Mouse (Mus musculus): ENCODE measurements around the gene Gm20518. TPM values are rescaled to one million over a fixed set of nuclear protein-coding genes. Genes with fewer than 3 reads are reported as not detected.

The Gm20518 gene
- total RNA-seq, 2 experiments from 2014 or later = 0.16 TPM; not detected in 1

DNA sequence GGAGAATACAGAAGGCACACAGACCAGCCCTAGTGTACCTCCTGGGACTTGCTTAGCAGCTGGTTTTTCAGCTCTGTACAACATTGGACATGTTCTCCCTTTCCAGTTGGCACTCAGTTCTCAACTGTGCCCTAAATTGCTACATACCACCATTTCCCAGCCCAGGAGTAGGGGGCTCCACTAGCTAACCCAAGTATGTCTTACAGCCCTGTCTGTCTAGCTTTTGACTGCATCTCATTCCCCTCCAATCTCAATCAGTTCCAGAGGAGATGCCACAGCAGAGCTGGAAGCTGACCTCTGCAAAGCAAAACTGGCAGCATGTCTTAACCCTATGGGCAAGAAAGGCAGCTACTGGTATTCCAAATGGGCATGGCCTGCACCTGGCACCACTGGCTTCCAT, 4.6 kb upstream of the Gm20518 start:
- DNase-seq = no peak

DNA sequence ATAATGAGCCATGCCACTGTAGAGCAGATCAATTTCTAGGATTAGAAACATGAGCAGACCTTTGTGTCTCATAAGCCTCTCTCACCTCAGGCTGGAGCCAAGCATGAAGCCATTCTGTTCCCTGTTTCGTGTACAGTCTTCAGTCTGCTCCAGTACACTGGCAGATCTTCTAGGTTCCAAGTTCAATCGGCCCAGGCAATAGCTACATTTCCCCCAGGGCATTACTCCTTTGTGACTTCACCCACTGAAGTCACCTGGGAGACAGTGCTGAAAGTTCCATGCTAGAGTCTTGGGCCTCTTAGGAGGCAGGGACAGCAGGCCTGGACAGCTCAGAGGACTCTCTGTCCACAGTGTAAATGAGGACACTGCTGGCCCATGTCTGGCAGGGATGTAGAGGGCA, 2.5 kb upstream of the Gm20518 start, which contains the start of gene Tssk1:
Gene Tssk1, plus strand, starts transcription at position 301 of the 400 bp plus-strand sequence.
- no peak for DNase-seq

DNA sequence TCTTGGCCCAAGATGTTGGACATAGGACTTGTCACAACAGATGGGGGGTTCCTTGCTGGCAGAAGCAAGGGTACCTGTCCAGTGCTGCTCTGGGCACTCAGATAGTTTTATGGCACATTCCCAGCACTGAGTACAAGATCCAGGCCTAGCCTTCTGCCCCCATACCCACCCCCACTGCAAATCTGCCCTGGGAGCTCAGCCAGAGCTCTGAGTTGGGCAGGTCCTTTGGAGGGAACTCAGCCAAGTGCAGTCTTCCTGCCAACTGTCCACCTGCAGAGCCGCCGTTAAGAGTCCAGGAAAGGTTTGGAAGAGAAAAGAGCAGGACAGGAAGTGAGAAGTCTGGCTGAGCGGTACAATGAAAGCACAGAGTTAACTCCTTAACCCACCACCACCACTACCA, 1.1 kb upstream of the Gm20518 start:
- DNase-seq = no peak

DNA sequence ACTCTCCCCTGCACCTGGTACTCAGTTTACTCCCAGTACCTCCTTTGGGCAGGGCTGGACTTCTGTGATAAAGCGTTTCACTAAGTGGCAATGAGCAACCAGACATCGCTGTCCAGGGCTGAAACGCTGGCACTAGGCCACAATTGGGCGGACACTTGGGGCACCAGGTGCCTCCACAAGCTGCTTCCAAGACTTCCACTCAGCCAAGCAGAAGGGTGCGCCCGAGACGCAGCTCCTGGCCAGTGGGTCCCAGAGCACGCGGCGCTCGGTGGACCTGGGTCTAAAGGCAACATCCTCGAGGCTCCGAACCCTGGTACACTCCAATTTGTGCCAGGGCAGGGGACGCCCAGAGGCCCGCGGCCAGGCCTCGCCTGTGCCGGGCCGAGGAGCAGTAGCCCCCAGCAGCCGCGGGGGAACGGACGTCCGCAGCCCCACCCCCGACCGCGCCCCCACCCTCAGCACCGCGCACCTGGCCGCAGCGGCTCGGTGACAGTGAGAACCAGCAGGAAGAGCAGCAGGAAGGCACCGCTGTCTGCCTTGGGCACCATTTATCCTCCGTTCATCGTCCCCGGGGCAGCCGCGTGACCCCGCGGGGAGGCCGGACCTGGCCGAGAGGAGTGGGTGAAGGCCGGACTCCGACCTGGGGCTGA, 429 bp downstream of the Gm20518 start:
- peak; percentile 78 for DNase-seq

DNA sequence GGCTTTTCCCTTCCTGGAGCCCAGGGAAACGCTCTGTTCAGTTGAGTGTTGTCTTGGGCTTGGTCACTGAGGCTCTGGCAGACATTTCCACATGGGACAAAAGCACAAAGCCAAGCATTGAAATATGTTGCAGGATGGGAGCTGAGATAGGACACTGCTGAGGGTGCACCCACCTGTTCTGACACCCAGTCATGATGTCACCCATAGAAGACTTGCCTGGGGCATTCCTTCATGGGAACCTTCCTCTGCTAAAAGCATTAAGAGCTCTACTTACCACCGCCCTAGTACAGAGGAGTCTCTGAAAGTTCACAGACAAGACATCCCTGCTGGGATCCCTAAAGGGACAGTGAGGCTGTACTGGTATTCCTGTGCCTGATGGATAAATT, 1.1 kb downstream of the Gm20518 start:
- DNase-seq = no peak

DNA sequence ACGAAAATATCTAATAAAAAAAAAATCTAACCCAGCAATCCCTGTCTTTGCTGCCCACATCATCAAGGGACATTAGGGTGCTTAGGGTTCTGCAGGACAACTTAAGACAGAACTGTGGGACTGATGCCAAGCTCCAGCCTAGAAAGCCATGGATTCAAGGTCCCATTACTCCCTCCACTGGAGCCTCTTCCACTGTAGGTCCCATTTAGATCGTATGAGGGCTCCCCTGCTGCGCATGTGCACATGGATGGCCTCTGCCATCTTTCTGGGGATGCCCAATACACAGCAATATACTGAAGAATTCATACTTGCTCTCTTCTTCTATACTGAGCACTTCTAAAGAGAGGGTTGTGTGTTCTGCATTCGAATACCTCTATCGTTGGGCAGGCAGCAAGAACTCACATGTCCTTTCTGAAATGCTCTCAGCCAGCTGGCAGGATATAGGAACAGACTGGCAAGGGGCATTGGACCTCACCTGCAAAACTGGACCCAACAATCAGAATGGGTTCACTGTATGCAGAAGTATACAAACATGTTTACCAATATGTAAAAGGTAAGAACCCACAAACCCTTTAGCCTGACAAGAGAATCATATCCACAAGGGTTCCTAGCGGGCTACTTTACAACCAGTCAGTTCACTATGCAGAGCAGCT, 1.7 kb downstream of the Gm20518 start:
- DNase-seq = no peak

DNA sequence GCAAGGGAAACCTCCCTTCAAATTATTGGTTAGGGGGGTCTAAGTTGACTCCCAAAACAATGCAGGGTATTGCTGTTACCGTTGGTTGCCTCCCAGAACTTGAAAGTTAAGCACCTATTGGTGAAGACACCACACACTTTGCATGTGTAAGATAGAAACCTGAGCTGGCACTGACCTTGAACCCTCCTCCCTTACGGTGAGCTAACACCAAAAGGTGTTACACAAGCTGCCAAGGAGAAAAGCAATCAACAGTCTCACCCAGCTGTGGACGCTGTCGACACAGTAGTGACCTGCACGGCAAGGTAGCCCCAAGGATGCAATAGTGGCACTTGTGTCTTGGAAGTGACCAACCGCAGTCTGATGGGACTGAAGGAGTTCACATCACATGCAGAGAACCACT, 7.4 kb downstream of the Gm20518 start:
- DNase-seq = no peak

DNA sequence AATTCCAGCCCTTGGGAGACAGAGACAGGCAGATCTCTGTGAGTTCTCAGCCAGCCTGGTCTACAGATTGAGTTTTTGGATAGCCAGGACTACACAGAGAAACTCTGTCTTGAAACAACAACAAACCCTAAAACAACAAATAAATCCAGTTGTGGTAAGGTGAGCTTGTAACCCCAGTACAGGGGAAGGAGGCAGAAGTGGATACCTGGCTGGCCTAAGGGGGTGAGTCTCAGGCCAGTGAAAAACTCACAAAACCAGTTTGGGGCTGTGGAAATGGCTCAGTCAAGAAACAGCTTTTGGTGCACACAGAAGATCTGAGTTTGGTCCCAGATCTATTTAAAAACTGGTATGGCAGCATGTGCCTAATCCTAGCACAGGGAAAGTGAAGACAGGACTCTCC, 9.3 kb downstream of the Gm20518 start:
- DNase-seq = no peak

DNA sequence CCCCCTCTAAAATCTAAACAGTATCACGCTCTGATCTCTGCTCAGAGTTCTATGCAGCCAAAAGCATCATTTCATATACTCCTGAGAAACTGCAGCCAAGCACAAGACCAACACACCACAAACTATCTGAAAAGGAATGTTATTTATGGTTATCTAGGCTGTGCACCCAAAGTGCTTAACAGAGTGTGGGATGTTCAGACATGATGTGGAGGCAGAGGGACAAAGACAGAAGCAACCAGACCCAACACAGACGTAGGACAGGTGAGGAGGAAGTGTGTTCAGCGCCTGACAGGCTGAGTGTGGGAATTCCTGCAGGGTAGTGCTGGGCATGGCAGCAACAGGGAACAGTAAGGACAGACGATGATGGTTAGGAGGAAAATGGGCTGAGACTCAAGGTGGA, 11.9 kb downstream of the Gm20518 start:
- DNase-seq = no peak

DNA sequence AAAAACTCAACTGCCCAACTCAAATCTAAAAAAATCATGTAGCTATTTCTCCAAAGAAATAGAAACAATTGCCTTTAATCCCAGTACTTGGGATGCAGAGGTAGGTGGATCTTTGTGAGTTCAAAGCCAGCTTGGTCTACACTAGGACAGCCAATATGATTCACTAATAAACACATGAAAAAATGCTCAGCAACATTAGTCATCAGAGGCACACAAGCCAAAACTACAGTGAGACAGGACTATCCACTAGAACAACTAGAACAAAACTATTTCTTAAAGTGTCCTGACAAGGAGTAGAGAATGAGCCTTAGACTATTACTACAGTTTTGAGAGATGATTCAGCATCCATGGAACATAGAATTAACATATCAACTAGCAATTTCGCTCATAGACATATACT, 15.4 kb downstream of the Gm20518 start:
- no peak for DNase-seq

DNA sequence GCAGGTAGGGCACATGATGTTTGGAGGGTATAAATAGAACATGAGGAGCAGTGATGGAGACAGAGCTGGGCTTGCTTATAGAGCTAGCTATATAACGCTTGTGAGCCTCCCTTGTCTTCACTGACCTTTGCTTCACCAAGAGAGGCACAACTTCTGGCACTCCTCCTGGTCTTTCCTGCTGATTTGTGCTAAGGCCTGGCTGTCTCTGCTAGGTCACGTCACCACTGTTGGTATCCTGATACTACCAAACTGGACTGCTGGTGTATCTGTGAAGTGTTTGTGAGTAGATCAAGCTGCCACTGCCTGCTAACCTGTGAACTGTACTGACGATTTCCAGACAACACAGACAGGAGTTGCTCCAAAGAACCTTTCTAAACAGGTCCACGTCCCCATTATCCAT, 16.3 kb downstream of the Gm20518 start:
- DNase-seq = no peak

DNA sequence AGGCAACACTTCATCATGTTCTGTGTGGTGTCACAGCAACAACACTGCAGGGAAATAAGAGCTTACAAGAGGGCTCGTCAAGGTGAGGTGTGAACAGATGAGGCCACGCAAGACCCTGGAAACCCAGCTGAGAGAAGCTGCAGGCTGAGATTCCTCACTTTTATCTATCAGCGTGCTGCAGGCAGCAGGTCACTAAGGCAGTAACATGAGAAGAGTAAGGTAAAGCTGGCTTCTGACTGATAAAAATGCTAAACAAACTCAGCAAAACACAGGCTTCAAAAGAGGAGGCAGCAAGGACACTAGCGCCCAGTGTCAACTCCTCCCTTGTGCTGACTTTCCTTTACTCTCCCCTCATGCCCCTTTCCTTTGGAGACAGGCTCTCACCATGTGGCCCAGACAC, 18.5 kb downstream of the Gm20518 start:
- no peak for DNase-seq

DNA sequence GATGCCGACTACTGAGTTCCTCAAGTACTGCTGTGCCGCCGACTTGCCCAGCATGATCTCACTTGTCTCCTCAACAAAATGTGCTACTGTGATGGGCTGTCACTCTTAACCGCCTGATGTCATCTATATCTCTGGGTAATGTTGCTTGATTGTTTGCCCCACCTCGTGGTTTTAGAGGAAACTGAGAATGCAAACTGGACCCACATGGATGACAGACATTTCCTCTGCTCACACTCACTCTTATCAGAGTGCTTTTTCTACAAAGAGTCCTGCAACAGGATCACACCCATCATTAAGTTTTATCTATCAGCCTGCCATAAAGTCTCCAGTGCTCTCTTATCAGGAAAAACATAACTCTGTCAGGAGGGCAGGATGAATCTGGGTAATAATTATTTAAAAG, 20.2 kb downstream of the Gm20518 start:
- DNase-seq = no peak

DNA sequence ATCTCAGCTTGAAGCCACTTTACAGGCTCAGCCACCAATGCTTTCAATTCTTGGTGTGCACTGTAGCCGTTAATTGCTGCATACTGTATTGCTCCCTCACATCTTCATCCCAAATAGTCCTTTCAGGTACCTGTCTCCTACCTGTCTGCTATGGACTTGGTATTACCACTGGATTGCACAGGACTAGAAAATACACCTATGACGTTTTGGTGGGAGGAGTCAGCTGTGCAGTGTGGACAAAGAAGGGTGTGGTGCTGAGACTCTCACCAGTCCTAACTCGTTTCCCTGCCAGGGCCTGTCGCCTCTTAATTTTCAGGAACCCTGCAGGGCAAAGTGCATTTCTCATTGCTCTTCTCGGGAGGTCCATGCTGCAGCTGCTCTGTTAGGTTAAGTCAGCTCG, 25.7 kb downstream of the Gm20518 start:
- no peak for DNase-seq

DNA sequence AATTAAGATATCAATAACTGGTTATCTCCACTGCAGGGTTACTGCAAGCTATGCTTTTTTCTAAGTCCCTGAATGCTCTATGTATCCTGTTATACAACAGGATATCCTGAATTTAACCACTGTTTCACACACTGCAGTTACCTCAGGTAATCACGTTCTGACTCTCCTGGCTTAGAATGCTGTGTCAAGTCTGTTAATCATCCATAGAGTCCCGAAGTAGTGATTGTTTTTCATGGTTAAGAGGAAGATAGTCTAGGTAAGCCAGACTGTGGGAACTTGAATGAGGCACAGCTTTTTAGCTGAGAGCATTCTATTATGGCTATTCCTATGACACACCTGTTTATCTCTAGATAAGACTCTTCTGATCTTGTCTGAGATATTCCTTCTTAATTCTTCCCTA, 26.2 kb downstream of the Gm20518 start:
- no peak for DNase-seq

DNA sequence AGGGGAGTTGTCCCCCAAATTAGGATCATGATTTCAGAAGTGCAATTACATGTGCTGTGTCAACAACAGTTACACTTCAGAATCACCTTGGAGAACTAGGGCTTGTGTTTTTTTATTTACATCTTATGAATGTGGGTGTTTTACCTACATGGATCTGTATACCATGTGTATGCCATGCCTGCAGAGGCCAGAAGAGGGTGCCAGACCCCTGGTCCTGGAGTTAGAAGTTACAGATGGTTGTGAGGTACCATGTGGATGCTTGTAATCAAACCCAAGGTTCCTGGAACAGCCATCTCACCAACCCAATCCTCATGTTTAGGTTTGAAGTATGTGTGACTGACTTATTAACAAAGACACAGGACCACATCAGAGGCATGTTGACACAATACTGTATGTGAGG, 32.9 kb downstream of the Gm20518 start:
- no peak for DNase-seq

DNA sequence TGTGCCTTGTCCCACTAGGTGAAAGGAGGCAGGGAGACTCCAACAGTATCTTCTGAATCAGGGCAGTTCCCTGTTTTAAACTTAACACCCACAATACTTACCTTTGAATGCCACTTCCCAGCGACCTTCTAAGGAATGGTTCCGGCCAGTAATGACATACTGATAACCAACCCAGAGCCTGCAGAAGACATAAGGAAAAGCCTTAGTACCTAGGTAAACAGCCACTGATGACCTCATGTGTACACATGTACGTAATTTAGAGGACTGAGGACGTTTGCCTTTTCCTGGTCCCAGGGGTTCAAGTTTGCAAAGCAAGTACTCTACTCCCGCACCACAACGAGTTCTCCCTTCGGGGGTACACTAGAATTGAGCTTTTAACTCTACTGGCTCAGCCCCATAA, 34.3 kb downstream of the Gm20518 start:
- DNase-seq = no peak

DNA sequence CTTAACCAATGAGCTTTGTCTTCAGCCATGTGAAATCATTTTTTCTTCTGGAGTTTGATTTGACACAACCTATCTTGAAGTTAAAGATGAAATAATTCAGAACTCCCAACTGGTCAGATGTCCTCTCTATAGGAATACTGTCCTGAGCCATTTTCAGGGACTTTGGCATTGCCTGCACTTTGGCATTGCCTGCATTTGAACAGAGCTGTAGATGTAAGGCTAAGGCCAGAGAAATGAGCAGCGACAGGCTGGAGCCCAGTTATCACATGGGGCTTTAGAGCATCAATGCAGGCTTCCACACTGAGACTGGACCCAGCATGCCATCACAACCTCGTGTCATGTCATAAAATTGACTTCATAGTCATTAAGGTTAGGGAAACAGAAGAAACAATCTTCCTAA, 38.2 kb downstream of the Gm20518 start:
- DNase-seq = no peak

DNA sequence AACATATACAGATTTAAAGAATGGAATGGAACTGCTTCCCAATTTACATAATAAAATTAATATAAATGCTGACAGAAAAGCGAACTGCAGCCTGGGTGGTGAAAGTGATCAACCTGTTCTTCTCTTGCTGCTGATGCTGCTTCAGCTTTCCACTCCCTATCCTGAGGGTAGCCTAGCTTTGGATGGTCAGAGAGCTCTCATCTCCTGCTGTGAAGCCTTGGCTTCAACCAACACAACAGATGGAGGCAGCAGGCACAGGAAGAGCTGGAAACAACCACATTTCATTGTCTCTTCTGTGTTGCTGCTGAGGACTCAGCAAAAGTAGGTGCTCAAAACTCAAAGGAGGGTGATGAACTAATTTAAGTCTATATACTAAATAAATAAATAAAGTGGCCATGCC, 39.6 kb downstream of the Gm20518 start:
- DNase-seq = no peak

DNA sequence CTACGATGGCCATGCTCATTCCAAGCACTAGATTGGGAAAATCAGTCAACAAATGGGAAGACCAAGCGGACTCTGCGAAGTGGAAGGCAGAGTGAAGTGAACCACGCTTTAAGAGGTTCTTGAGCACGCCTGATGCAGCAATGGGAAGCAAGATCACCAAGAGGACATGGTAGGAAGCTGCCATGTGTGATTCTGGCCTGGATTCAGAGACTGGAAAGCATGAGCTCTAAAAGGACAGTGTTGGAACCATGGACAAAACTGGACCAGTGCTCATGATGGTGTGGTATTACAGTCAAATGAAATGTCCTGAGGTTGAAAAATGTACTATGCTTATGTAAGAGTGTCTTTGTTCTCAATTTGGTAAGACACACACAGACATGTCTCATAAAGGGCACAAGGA, 40.1 kb downstream of the Gm20518 start:
- DNase-seq = no peak

DNA sequence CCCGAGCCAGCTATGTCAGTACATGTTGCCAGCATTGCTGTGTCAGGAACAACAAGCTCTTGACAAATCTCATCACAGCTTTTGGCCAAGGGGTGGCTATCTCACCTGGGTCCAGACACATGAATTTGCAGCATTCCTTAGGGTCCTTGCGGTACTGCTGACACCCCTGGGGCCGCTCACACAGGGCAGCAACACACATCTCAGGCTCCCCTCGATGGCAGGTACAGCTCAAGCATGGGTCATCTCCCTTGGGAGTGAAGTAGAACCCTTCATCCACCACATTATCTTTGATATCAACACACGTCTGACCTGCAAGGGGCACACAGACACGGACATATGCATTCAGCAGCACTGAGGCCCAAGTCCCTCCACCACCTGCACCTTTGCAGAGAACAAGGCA, 42.0 kb downstream of the Gm20518 start:
- DNase-seq = no peak

DNA sequence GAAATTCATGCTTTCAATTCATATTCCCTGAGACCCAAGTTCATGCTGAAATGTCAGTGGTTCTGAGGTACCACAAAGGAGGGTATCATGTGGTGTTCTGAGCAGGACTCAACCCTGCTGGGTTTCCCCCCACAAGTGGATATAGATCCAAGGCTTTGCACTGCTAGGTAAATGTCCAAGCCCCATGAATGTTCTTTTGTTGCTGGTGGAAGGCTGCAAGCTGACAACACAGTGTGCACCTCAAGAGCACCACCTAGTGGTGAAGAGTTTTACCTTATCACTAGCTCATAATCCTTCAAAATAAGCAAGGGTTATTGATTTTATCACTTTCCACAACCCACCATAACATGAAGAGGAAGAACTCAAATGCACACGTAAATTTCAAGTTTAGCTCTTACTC, 42.5 kb downstream of the Gm20518 start:
- no peak for DNase-seq

DNA sequence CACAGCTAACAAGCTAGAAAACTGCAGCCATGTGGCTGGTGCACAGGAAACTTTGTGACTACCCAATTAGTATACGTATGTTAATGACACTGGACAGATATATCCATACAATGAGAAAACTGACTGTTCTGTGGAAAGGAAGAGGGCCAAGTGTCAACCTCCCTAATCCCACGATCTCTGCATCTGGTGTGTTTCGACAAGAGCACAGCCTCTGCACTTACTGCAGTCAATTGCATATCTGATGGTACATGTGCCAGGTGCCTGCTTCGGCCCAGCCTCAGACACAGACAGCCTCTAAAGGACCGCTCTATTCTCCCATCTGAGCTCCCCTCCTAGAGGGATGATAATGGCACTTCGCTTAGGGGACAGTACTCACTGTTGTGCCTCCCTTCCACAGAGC, 43.0 kb downstream of the Gm20518 start:
- DNase-seq = no peak

DNA sequence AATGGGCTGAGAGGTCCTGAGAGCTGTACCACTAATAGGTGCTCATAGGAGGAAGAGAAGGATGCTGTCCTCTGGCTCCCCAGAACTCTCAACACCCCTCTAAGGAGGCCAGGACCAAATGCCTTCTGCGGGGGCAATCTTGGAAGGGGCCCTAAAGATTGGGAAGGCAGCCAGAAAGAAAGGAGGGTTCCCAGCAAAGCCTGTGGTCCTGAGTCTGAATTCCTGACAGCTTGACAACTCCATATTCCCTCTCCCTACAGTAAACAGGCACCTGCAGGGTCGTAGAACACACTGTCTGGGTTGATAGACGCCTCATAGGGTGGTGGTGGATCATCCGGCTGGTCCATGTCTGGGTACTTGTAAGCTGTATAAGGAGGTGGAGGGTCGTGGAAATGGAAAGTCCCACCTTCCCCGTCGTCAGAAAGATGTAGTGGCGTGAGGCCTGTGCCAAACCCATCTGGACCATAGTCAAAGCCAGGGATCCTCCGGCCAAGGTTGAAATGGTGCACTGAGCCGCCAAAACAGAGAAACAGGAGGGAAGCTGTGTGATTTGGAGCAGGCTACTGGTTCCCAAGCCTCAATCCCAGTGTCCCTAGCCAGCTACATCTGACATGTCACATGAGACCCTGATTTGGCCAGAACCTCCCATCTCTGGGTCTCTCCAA, 47.6 kb downstream of the Gm20518 start:
- no peak for DNase-seq

Measured in gastrocnemius, postnatal 25 days (tissue).